Mouse (Mus musculus) embryonic facial prominence, embryonic 11.5 days (tissue): ENCODE measurements around the gene Trim56. TPM values are rescaled to one million over a fixed set of nuclear protein-coding genes. Genes with fewer than 3 reads are reported as not detected.
A peak's percentile ranks its signal among the peaks of the same experiment; 100 is the strongest.
"Not testable (repeated sequence)": the region's sequence is repeated elsewhere in the genome, so short reads cannot be mapped to it uniquely, and the experiment has no call there.

ENCODE experiments used
- ATAC-seq: fragments of 200-750 bp; cut with Nextera tagmentation; replicated peaks from 2 replicates; pipeline ENCODE4 v1.8.0; 2017; ENCODE audit warnings: low read depth; ENCODE audit not compliant: insufficient number of reproducible peaks, low FRiP score, low TSS enrichment
- DNase-seq: peaks from one replicate; pipeline ENCODE4 v3.0.0-alpha.2; 2015; ENCODE audit warnings: low spot score
- H3K27ac ChIP-seq: fragments of 300-500 bp; sonication (generic); replicated peaks from 2 replicates; pipeline ENCODE4 v1.5.1; 2014; ENCODE audit warnings: mild to moderate bottlenecking, low read depth, low read length, control low read depth
- H3K27me3 ChIP-seq: fragments of 300-500 bp; sonication (generic); 2 replicates; pipeline ENCODE4 v1.6.1; 2014; ENCODE audit warnings: mild to moderate bottlenecking, low read length, moderate library complexity, mixed read lengths; ENCODE audit not compliant: control insufficient read depth, insufficient read depth
- H3K36me3 ChIP-seq: fragments of 300-500 bp; sonication (generic); replicated peaks from 2 replicates; pipeline ENCODE4 v1.6.1; 2014; ENCODE audit warnings: low read depth, mild to moderate bottlenecking, low read length, moderate library complexity, mixed read lengths; ENCODE audit not compliant: control insufficient read depth, insufficient read depth
- H3K4me1 ChIP-seq: fragments of 300-500 bp; sonication (generic); 2 replicates; pipeline ENCODE4 v1.6.1; 2014; ENCODE audit warnings: low read length, mixed read lengths; ENCODE audit not compliant: control insufficient read depth, insufficient read depth
- H3K4me2 ChIP-seq: fragments of 300-500 bp; sonication (generic); 2 replicates; pipeline ENCODE4 v1.6.1; 2014; ENCODE audit warnings: low read depth, mild to moderate bottlenecking, control low read depth, low read length, moderate library complexity
- H3K4me3 ChIP-seq: fragments of 300-500 bp; sonication (generic); 2 replicates; pipeline ENCODE4 v1.5.1; 2014; ENCODE audit warnings: low read depth, low read length, control low read depth
- H3K9ac ChIP-seq: fragments of 300-500 bp; sonication (generic); replicated peaks from 2 replicates; pipeline ENCODE4 v1.6.1; 2014; ENCODE audit warnings: mild to moderate bottlenecking, control low read depth, low read length
- H3K9me3 ChIP-seq: fragments of 300-500 bp; sonication (generic); replicated peaks from 2 replicates; pipeline ENCODE4 v1.6.1; 2016; ENCODE audit warnings: mild to moderate bottlenecking, low read length, inconsistent platforms, mixed read lengths; ENCODE audit not compliant: control insufficient read depth
- WGBS: fragments of 180-500 bp; shearing (Covaris S2); extraction: QIAGEN DNeasy Blood & Tissue Kit; methylation state at CpG from one replicate; pipeline ENCODE4 v1.1.7; 2014; 5-methylcytosine and 5-hydroxymethylcytosine counted together
- polyA plus RNA-seq: library from polyadenylated mRNA; unstranded; fragments of >200 nt; fragmentation: Nextera tagmentation; extraction: Ambion mirVana; gene quantifications from 2 replicates; pipeline ENCODE4 v1.2.1, GENCODE M21; 2014

Gene Trim56
- 3.6 and 4.6 TPM in 2 replicates for polyA plus RNA-seq

DNA sequence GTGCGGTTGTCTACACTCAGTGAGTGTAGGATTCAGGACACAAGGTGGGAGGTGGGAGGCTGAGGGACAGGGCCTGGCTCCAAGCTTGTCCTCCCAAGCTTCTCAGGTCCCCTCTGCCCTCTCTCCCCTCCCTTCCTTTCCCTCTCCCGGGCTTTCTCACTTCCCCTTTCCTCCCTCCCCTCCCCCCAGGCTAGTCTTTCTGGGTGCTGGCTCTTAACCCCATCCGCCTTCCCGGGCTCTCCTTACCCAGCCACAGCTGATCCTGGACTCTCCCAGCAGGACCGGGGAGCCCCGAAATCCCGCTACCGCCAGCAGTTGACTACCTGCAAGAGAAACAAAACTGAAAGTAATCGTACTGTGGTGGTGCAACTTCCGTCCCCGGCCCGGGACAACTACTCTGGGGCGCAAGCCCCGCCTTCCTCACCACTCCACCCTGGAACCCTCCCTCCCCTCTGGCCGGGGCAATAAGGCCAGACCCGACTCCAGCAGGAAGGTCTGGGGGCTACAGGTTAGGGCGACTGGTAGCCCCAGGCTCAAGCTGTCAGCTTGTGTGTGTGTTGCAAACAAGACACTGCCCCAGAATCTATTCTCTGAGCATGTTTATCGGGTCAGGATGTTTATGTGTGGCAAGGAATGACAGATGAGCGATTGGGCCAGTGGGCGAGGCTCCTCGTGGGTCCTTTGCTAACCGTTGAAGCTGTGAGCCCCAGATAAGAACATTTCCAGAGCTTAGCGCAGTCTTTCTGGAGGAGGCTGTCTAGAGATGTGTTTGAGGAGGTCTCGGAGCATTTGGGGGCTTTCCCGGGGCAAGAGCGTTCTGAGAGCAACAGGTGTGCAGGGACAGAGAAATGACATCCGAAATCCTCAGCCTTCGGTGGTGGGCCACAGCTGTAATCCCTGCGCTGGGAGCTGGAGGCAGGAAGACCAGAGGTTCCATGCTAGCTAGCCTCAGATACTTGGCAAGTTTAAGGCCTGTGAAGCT, at the start of gene Trim56:
Gene Trim56, minus strand, starts transcription at position 344 of the 982 bp plus-strand sequence.
- DNase-seq (peak; percentile 60), ATAC-seq (peak; percentile 70; the same call in 1 of the 2 replicates)
- H3K4me3 ChIP-seq = peak within 1 kb of the TSS; percentile 39
- WGBS = 7% methylated on average over 29 of the region's 29 CpGs
- H3K4me1 ChIP-seq = no peaks in the 10 kb centered on the region
- H3K9ac ChIP-seq = peak within 1 kb of the TSS; percentile 63
- no peak within 1 kb of the TSS for H3K27ac ChIP-seq
- peak within 1 kb of the TSS; percentile 59 for H3K4me2 ChIP-seq
- no peaks in the 10 kb centered on the region for H3K27me3 ChIP-seq
- H3K36me3 ChIP-seq = 0 out of 2 replicates have a peak, but pooled peaks cover 2% of the 10 kb centered on the region
- no peaks in the 10 kb centered on the region for H3K9me3 ChIP-seq

DNA sequence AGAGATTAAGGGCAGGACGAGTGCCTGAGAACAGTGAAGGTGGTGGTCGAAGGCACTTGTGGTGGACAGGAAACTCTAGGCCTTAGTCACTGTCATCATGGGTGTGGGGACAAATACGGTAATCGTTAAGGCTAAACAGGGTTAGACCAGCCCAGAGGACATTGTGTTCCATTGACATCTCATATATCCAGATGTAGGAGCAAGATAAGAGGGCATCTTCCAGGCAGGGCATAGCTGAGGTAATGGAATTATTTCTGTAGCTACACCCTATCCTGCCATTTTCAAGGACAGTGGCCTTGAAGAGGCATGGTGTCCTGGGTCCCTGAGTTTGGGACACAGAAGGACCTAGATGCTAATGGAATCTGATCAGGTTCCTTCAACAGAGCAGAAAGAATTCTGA, 45.8 kb upstream of the Trim56 start:
- Histone ChIP-seq H3K9me3 (no peaks in the 10 kb centered on the region), H3K4me1 (no peaks in the 10 kb centered on the region), H3K9ac (no peak overlapping the region), H3K27me3 (no peaks in the 10 kb centered on the region), H3K4me3 (no peak overlapping the region), H3K27ac (no peak overlapping the region), H3K4me2 (no peak overlapping the region), H3K36me3 (no peaks in the 10 kb centered on the region)
- WGBS = 85% methylated on average over 4 of the region's 4 CpGs
- ATAC-seq (no peak), DNase-seq (no peak)

DNA sequence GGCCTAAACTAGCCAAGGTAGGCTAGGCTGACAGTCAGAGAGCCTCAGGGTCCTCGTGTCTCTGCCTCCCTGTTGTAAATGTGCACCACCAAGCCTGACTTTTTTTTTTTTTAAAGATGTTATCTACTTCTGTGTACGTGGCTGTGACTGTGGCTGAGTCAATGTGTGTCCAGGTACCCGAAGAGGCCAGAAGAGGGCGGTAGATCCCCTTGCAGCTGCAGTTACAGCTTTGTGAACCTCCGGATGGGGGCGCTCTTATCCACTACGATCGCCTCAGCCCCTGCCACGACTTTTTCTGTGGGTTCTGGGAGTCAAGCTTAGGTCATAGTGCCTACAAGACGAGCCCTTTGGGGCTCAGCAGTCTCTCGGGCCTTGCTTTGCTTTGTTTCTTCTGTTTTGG, 43.5 kb upstream of the Trim56 start:
- H3K9me3 ChIP-seq = no peaks in the 10 kb centered on the region
- no peak overlapping the region for H3K4me3 ChIP-seq
- WGBS = 31% methylated on average over 11 of the region's 11 CpGs
- no peak overlapping the region for H3K27ac ChIP-seq
- ATAC-seq (no peak), DNase-seq (peak; percentile 15)
- no peaks in the 10 kb centered on the region for H3K36me3 ChIP-seq
- no peaks in the 10 kb centered on the region for H3K27me3 ChIP-seq
- no peak overlapping the region for H3K4me2 ChIP-seq
- H3K9ac ChIP-seq = no peak overlapping the region
- no peaks in the 10 kb centered on the region for H3K4me1 ChIP-seq

DNA sequence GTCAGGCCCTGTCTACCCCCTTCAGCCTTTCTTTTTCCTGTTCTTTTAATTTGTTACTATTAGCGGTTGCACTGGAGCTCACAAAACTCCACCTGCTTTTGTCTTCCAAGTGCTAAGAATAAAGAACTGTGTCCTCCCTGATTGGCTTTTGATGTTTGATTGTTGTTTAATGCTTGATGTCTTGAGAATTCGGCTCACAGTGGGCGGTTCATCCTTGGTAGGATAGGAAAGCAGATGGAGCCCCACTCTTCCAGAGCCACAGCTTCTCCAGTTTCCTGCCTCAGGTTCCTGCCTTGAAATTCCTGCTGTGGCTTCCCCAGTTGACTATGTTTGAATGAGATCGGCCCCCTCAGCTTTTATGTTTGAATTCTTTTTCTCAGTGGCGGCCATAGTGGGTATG, 37.3 kb upstream of the Trim56 start:
- peaks cover 8% of the 10 kb centered on the region for H3K9me3 ChIP-seq
- H3K4me3 ChIP-seq = no peak overlapping the region
- no peak for DNase-seq
- H3K4me1 ChIP-seq = no peaks in the 10 kb centered on the region
- no peak overlapping the region for H3K4me2 ChIP-seq
- no peak overlapping the region for H3K9ac ChIP-seq
- no peaks in the 10 kb centered on the region for H3K27me3 ChIP-seq
- 89% methylated on average over 5 of the region's 5 CpGs for WGBS
- no peak for ATAC-seq
- no peak overlapping the region for H3K27ac ChIP-seq
- no peaks in the 10 kb centered on the region for H3K36me3 ChIP-seq

DNA sequence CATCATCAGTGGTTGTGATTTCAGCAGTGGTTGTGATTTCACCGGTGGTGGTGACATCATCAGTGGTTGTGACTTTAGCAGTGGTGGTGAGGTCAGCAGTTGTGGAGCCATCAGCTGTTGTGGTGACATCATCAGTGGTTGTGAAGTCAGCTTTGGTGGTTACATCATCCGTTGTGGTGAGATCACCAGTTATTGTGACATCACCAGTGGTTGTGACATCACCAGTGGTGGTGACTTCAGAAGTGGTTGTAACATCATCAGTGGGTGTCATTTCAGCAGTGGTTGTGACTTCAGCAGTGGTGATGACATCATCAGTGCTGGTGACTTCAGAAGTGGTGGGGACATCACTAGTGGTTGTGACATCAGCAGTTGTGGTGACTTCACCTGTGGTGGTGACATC, 36.6 kb upstream of the Trim56 start:
- H3K27ac ChIP-seq = no peak overlapping the region
- no peaks in the 10 kb centered on the region for H3K4me1 ChIP-seq
- no peaks in the 10 kb centered on the region for H3K27me3 ChIP-seq
- no peak for ATAC-seq
- H3K4me3 ChIP-seq = no peak overlapping the region
- H3K36me3 ChIP-seq = no peaks in the 10 kb centered on the region
- no peak for DNase-seq
- H3K9ac ChIP-seq = no peak overlapping the region
- H3K9me3 ChIP-seq = peaks cover 8% of the 10 kb centered on the region
- H3K4me2 ChIP-seq = no peak overlapping the region
- 66% methylated on average over 2 of the region's 2 CpGs for WGBS

DNA sequence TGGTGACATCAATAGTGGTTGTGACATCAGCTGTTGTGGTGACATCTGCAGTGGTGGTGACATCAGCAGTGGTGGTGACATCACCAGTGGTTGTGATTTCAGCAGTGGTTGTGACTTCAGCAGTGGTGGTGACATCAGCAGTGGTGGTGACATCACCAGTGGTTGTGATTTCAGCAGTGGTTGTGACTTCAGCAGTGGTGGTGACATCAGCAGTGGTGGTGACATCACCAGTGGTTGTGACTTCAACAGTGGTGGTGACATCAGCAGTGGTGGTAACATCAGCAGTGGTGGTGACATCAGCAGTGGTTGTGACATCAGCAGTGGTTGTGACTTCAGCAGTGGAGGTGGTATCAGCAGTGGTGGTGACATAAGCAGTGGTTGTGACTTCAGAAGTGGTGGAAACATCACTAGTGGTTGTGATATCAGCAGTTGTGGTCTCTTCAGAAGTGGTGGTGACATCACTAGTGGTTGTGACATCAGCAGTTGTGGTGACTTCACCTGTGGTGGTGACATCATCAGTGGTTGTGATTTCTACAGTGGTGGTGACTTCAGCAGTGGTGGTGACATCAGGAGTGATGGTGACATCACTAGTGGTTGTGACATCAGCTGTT, 33.4 kb upstream of the Trim56 start, which contains the start of gene Muc3:
Gene Muc3, minus strand, starts transcription at position 51 of the 611 bp plus-strand sequence.
- not testable (repeated sequence) for H3K4me3 ChIP-seq, H3K4me2 ChIP-seq, H3K27ac ChIP-seq, H3K4me1 ChIP-seq, H3K36me3 ChIP-seq, H3K9me3 ChIP-seq, H3K9ac ChIP-seq, DNase-seq, ATAC-seq, H3K27me3 ChIP-seq

DNA sequence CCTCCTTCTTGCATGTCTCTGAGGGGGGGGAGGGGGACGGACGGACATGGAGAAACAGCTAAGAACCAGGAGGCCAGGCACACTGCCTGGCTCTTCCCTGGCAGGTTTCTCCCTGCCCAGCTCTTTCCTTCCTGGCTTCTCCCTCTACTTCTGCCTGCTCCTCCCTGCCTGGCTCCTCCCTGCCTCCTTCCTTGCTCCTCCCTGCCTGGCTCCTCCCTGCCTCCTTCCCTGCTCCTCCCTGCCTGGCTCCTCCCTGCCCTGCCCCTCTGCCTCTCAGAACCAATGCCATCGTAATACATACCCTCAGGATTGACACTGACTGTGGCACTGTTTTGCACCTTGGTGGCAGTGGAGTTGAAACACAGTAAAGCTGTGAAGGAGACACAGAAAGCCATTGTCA, 24.8 kb upstream of the Trim56 start:
- H3K4me2 ChIP-seq = no peak overlapping the region
- WGBS = 30% methylated on average over 3 of the region's 3 CpGs

DNA sequence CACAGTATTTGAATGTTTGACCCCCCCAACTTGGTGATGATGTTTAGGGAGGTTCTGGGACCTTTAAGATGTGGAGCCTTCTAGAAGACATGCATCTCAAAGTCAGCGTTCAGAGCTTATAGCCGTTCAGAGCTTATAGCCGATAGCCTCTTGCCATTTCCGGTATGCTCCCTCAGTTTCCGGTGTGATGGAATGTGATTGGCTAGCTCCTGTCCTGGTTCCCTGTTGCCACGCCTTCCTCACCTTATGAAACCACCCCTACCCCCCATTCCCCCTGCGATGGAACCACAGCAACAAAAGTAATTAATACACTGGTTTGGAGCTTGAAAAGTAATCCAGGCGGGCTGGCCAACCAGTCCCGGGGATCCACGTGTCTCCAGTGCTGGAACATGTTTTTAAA, 23.0 kb upstream of the Trim56 start:
- H3K4me3 ChIP-seq = no peak overlapping the region
- H3K27ac ChIP-seq = no peak overlapping the region
- H3K36me3 ChIP-seq = no peaks in the 10 kb centered on the region
- ATAC-seq = no peak
- 86% methylated on average over 10 of the region's 10 CpGs for WGBS
- H3K27me3 ChIP-seq = no peaks in the 10 kb centered on the region
- no peak for DNase-seq
- no peaks in the 10 kb centered on the region for H3K4me1 ChIP-seq
- no peak overlapping the region for H3K4me2 ChIP-seq
- no peaks in the 10 kb centered on the region for H3K9me3 ChIP-seq
- H3K9ac ChIP-seq = no peak overlapping the region

More for the DNA sequence above, 24.8 kb upstream of the Trim56 start:
- no peaks in the 10 kb centered on the region for H3K9me3 ChIP-seq
- ATAC-seq = no peak
- no peak overlapping the region for H3K27ac ChIP-seq
- DNase-seq = no peak
- no peaks in the 10 kb centered on the region for H3K4me1 ChIP-seq
- no peak overlapping the region for H3K4me3 ChIP-seq
- no peaks in the 10 kb centered on the region for H3K36me3 ChIP-seq
- no peaks in the 10 kb centered on the region for H3K27me3 ChIP-seq
- no peak overlapping the region for H3K9ac ChIP-seq
